Mouse (Mus musculus): ENCODE data around the gene Fam129a. TPM values are rescaled to one million over a fixed set of nuclear protein-coding genes. Genes with fewer than 3 reads are reported as not detected.

Fam129a gene
- polyA plus RNA-seq, 1 experiment, result 19.9 TPM

DNA sequence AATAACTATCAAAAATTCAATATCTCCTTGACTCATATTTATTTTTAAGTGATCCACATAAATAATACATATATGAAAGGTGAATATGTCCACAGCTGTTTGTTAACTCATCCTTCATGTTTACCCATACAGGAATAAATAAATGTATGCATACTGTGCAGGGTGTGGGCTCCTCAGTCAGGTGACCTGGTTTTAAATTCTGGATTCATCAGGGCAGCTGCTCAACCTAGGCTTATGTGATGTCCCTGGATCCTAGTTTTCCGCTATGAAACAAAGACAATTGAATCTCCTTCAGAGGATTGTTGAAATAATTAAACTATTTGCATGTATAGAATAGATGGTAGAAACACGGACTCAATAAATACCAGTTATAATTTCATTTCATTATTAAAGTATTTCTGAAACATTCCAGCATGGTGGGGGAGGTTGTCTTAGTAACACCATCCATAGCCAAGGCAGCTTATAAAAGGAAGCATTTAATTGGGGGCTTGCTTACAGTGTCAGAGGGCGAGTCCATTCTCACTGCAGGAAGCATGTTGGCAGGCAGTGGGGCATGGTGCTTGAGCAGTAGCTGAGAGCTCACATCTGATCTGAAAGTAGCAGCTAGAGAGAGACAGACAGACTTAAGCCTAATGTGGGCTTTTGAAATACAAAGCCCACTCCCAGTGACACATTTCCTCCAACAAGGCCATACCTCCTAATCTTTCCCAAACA lies 198.4 kb downstream of the Fam129a start:
- Histone ChIP-seq H3K4me3 (ENCODE audit: low read depth, low read length) (no peak overlapping the region), H3K4me1 (ENCODE audit: control insufficient read depth, insufficient read depth, low read length) (no peaks in the 10 kb centered on the region), H3K27ac (ENCODE audit: insufficient read depth, low read length) (no peak overlapping the region), H3K27me3 (ENCODE audit: control insufficient read depth, insufficient read depth, low read length, poor library complexity, severe bottlenecking) (no peaks in the 10 kb centered on the region), H3K9me3 (replicated peaks; ENCODE audit: control insufficient read depth, insufficient read depth, low read length, poor library complexity, severe bottlenecking) (no peaks in the 10 kb centered on the region), H3K36me3 (ENCODE audit: control insufficient read depth, insufficient read depth, low read length, poor library complexity, severe bottlenecking) (peaks cover 2% of the 10 kb centered on the region; the same call in 1 of the 2 replicates), H3K9ac (ENCODE audit: low read depth, poor library complexity, severe bottlenecking) (no peak overlapping the region)
- TF ChIP-seq EP300 (IDR thresholded peaks at IDR 0.05; ENCODE audit: insufficient read depth, low read depth, low read length) (no peak), CTCF (IDR thresholded peaks at IDR 0.05; ENCODE audit: low read depth, low read length) (no peak), POLR2A (IDR thresholded peaks at IDR 0.05; ENCODE audit: insufficient read depth, low read length) (no peak)

Other genes with a start within 250 kb of the Fam129a start
- 140 and 156 TPM in 2 replicates for gene Ivns1abp, start 226.7 kb upstream of the Fam129a start, polyA plus RNA-seq (2011; ENCODE audit: insufficient read depth, insufficient read length, low read depth, missing spikeins)
- gene Swt1, start 142.7 kb upstream of the Fam129a start, polyA plus RNA-seq (2011; ENCODE audit: insufficient read depth, insufficient read length, low read depth, missing spikeins), result 95.9 and 109 TPM in 2 replicates
- 43.3 and 47.6 TPM in 2 replicates for gene Trmt1l, start 142.6 kb upstream of the Fam129a start, polyA plus RNA-seq (2011; ENCODE audit: insufficient read depth, insufficient read length, low read depth, missing spikeins)
- gene Rnf2, start 70.2 kb upstream of the Fam129a start, polyA plus RNA-seq (2011; ENCODE audit: insufficient read depth, insufficient read length, low read depth, missing spikeins), result 135 and 140 TPM in 2 replicates
- 19.3 and 22.6 TPM in 2 replicates for gene Edem3, start 184.2 kb downstream of the Fam129a start, polyA plus RNA-seq (2011; ENCODE audit: insufficient read depth, insufficient read length, low read depth, missing spikeins)

Measured in ES-Bruce4 (cell line).